Mouse (Mus musculus): Measurements from ENCODE around the gene Tbc1d8.

DNA sequence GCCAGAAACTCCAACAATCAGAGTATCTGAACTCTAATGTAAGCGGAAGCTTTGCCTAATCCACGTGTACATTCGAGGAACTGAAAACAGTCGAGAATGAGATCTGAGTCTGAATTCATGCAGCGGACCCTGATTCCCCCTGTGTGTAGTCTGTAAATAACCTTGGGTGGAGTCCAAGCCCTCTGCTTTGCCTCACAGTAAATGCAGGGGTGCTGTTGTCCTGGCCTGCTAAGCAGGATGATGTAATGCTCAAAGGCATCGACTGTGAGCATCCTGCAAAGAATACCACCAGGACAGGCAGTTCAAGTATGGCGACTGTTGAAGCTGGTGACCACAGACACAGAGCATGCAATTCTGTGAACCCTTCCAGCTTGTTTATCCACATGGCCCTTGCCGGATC is 34.8 kb downstream of the Tbc1d8 start:
- TF ChIP-seq CTCF (conservative IDR thresholded peaks at IDR 0.05; ENCODE audit: low read length) (no peak), POU5F1 (IDR thresholded peaks at IDR 0.05; ENCODE audit: borderline replicate concordance, low read length) (no peak), NANOG (IDR thresholded peaks at IDR 0.05; ENCODE audit: borderline replicate concordance, low read length) (no peak)
